Mouse (Mus musculus): ENCODE measurements around the gene Nod1. TPM values are rescaled to one million over a fixed set of nuclear protein-coding genes. Genes with fewer than 3 reads are reported as not detected.
"Not testable (repeated sequence)": the region's sequence is repeated elsewhere in the genome, so short reads cannot be mapped to it uniquely, and the experiment has no call there.

Nod1 gene
- polyA plus RNA-seq, 1 experiment from 2014 or later: 1.8 TPM

DNA sequence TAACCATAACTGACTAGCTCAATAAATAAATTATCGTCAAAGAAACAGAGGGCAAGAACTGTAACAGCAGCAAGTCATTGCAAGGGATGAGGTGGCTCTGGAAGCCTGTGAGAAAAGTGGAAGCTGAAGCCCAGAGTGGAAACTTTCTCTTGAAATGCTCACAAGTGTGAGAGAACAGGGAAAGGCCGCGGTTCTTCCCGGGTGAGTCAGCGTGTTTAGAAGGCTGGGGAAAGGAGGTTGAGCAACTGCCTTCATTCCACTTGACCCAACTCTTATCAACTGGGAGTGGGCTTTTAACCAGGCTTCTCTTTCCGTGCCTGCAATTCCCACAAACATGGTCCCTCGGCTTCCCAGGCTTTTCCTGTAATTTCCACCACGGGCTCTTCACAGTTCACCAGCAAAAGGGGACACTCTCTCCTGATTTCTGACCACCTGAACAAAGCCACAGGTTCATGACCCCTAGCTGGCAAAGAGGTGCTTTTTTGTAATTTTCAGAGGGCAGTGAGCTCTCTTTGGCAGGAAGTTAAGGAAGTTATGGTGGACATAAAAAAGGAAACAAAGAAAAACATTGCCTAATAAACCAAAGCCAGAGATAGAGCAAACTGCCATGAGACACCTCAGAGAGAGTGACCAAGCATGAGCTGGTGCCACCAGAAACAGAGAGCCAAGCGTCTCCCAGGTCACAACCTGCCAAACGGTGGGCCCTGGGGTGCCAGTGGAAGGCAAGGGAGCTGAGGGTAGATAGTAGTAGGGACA, 17.6 kb downstream of the Nod1 start:
- no peaks in the 10 kb centered on the region for H3K4me1 ChIP-seq (replicated peaks; ENCODE audit: control insufficient read depth, insufficient read depth, low read length)
- H3K27me3 ChIP-seq (ENCODE audit: control insufficient read depth, insufficient read depth, low read length): no peaks in the 10 kb centered on the region
- H3K4me3 ChIP-seq (ENCODE audit: low read depth, low read length): no peak overlapping the region
- H3K27ac ChIP-seq (ENCODE audit: low read depth, low read length): no peak overlapping the region
- no peaks in the 10 kb centered on the region for H3K9me3 ChIP-seq (ENCODE audit: control insufficient read depth, low read length)
- ATAC-seq (ENCODE audit: low FRiP score) (no peak), DNase-seq (ENCODE audit: low spot score) (no peak)
- no peak overlapping the region for H3K9ac ChIP-seq (ENCODE audit: low read depth, low read length)
- 90% methylated on average over 10 of the region's 10 CpGs for WGBS
- H3K36me3 ChIP-seq (ENCODE audit: control insufficient read depth, insufficient read depth, low read length): no peaks in the 10 kb centered on the region
- no peak overlapping the region for H3K4me2 ChIP-seq (replicated peaks; ENCODE audit: low read depth, low read length)

DNA sequence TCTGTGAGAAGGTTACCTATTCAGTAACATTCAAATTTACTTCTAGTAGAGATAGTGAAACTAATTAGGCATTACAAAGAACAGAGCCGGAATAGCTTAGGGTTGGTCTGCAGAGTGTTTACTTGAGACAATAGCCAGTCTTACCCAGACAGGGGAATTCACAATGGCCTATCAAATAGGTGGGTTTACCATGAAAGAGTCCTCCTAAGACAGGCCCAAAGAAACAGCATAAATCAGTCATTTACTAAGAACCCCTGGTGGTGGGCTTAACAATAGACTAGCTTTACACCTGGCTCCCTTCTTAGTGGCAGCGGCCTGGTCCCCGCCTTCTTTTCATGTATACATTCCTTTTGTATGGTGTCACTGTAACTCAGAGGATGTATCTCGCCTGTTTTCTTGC, 19.0 kb downstream of the Nod1 start:
- not testable (repeated sequence) for ATAC-seq (ENCODE audit: low FRiP score); H3K4me1 ChIP-seq (replicated peaks; ENCODE audit: control insufficient read depth, insufficient read depth, low read length); DNase-seq (ENCODE audit: low spot score); H3K9me3 ChIP-seq (ENCODE audit: control insufficient read depth, low read length); H3K9ac ChIP-seq (ENCODE audit: low read depth, low read length); H3K4me3 ChIP-seq (ENCODE audit: low read depth, low read length); H3K27ac ChIP-seq (ENCODE audit: low read depth, low read length); H3K27me3 ChIP-seq (ENCODE audit: control insufficient read depth, insufficient read depth, low read length); H3K4me2 ChIP-seq (replicated peaks; ENCODE audit: low read depth, low read length); H3K36me3 ChIP-seq (ENCODE audit: control insufficient read depth, insufficient read depth, low read length)
- WGBS: 81% methylated on average over 4 of the region's 4 CpGs

DNA sequence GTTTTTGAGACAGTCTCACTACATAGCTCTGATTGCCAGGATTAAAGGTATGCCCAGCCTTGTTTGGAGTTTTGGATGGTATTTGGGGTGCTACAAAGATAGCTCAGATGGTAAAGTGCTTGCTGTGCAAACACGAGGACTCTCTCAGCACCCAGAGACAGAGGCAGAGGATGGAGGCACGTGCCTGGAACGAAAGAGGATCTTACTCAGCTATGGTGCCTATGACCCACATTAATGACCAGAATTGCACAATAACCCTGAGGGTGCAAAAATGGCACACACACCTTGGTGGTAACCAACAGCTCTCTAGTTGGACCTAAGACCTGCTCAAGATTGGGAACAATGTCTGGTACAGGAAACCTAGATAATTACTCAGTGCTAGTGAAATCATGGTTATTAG, 19.9 kb downstream of the Nod1 start:
- Histone ChIP-seq H3K27ac (ENCODE audit: low read depth, low read length) (no peak overlapping the region), H3K4me3 (ENCODE audit: low read depth, low read length) (no peak overlapping the region), H3K9me3 (ENCODE audit: control insufficient read depth, low read length) (no peaks in the 10 kb centered on the region), H3K36me3 (ENCODE audit: control insufficient read depth, insufficient read depth, low read length) (no peaks in the 10 kb centered on the region), H3K27me3 (ENCODE audit: control insufficient read depth, insufficient read depth, low read length) (no peaks in the 10 kb centered on the region), H3K9ac (ENCODE audit: low read depth, low read length) (no peak overlapping the region), H3K4me1 (replicated peaks; ENCODE audit: control insufficient read depth, insufficient read depth, low read length) (no peaks in the 10 kb centered on the region), H3K4me2 (replicated peaks; ENCODE audit: low read depth, low read length) (no peak overlapping the region)
- WGBS: 93% methylated on average over 3 of the region's 3 CpGs
- DNase-seq (ENCODE audit: low spot score) (no peak), ATAC-seq (ENCODE audit: low FRiP score) (no peak)

DNA sequence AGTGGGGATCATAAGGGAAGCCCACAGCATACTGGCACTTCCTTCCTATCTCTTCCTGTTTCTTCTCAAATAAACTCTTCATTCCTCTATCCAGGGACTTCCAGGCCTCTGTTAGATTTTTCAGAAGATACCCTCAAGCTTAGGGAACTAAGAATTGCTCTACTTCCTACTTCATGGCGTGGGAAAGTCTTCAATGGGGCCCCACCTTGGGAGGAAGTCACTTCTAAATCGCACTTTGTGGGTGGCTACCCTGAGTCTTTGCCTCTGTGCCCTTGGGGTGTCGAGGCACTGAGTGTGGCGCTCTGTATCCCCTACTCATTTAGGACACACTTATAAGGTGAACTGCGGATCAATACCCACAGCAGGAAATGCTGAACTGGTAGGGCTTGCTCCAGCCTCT, 23.7 kb downstream of the Nod1 start:
- ATAC-seq (ENCODE audit: low FRiP score) (no peak), DNase-seq (ENCODE audit: low spot score) (no peak)
- H3K9me3 ChIP-seq (ENCODE audit: control insufficient read depth, low read length): no peaks in the 10 kb centered on the region
- H3K4me2 ChIP-seq (replicated peaks; ENCODE audit: low read depth, low read length): no peak overlapping the region
- H3K27me3 ChIP-seq (ENCODE audit: control insufficient read depth, insufficient read depth, low read length): peaks cover 3% of the 10 kb centered on the region
- H3K4me3 ChIP-seq (ENCODE audit: low read depth, low read length): no peak overlapping the region
- 89% methylated on average over 5 of the region's 5 CpGs for WGBS
- H3K27ac ChIP-seq (ENCODE audit: low read depth, low read length): no peak overlapping the region
- no peaks in the 10 kb centered on the region for H3K4me1 ChIP-seq (replicated peaks; ENCODE audit: control insufficient read depth, insufficient read depth, low read length)
- H3K9ac ChIP-seq (ENCODE audit: low read depth, low read length): no peak overlapping the region
- H3K36me3 ChIP-seq (ENCODE audit: control insufficient read depth, insufficient read depth, low read length): no peaks in the 10 kb centered on the region

DNA sequence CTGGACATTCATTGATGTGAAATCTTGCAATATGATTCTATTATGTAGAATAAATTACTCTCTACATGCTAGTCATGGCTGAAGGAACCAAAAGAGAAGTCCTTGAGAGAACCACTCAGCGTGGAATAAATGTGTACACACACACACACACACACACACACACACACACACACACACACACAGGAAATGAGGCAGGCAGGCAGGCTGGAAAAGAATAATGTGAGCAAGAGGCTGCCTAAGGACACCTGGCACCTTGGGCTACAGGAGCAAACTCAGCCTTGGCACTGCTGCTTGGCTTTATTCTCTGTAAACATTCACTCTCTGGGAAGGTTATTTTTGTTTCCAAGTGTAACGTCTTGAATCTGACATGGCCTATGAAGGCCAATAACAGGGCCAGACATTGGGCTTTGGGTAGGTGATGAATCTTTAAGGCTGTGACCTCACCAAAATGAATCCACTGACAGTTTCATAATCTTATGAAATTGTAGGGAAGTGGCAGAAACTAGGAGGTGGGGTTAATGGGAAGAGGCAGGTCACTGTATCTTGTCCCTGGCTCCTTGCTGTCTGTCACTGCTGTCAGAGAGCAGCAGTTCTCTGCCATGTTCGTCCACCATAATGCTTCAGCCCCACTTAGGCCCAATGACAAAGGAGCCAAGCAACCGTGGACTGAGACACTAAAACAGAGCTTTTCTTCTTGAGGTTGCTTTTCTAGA, 26.0 kb downstream of the Nod1 start:
- 85% methylated on average over 4 of the region's 4 CpGs for WGBS

DNA sequence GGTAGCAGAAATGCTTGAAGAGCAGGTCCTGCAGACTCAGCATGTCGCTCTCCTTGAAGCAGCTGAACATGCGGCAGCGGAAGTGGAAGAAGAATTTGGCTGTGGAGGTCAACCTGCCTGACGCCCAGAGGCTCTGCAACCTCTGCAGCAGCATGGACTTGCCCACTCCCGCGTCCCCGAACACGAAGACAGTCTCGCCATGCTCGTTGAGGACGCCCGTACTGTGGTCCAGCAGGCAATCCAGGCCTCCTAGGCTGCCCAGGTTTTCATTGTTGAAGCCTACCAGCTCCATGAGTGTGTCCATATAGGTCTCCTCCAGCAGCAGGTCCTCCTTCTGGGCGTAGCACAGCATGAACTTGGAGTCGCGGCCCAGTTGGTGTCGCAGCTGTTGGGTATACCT, 27.9 kb downstream of the Nod1 start:
- Histone ChIP-seq H3K4me1 (replicated peaks; ENCODE audit: control insufficient read depth, insufficient read depth, low read length) (no peaks in the 10 kb centered on the region), H3K36me3 (ENCODE audit: control insufficient read depth, insufficient read depth, low read length) (no peaks in the 10 kb centered on the region), H3K9me3 (ENCODE audit: control insufficient read depth, low read length) (no peaks in the 10 kb centered on the region), H3K4me3 (ENCODE audit: low read depth, low read length) (no peak overlapping the region), H3K9ac (ENCODE audit: low read depth, low read length) (no peak overlapping the region), H3K27ac (ENCODE audit: low read depth, low read length) (no peak overlapping the region), H3K4me2 (replicated peaks; ENCODE audit: low read depth, low read length) (no peak overlapping the region), H3K27me3 (ENCODE audit: control insufficient read depth, insufficient read depth, low read length) (peaks cover 4% of the 10 kb centered on the region)
- WGBS: 77% methylated on average over 16 of the region's 16 CpGs
- ATAC-seq (ENCODE audit: low FRiP score) (no peak), DNase-seq (ENCODE audit: low spot score) (no peak)

More for the DNA sequence above, 26.0 kb downstream of the Nod1 start:
- H3K9me3 ChIP-seq (ENCODE audit: control insufficient read depth, low read length): no peaks in the 10 kb centered on the region
- no peak overlapping the region for H3K4me3 ChIP-seq (ENCODE audit: low read depth, low read length)
- H3K27me3 ChIP-seq (ENCODE audit: control insufficient read depth, insufficient read depth, low read length): peaks cover 4% of the 10 kb centered on the region
- H3K36me3 ChIP-seq (ENCODE audit: control insufficient read depth, insufficient read depth, low read length): no peaks in the 10 kb centered on the region
- no peak overlapping the region for H3K27ac ChIP-seq (ENCODE audit: low read depth, low read length)
- H3K4me2 ChIP-seq (replicated peaks; ENCODE audit: low read depth, low read length): no peak overlapping the region
- no peak overlapping the region for H3K9ac ChIP-seq (ENCODE audit: low read depth, low read length)
- no peaks in the 10 kb centered on the region for H3K4me1 ChIP-seq (replicated peaks; ENCODE audit: control insufficient read depth, insufficient read depth, low read length)
- DNase-seq (ENCODE audit: low spot score): no peak
- ATAC-seq (ENCODE audit: low FRiP score): no peak

DNA sequence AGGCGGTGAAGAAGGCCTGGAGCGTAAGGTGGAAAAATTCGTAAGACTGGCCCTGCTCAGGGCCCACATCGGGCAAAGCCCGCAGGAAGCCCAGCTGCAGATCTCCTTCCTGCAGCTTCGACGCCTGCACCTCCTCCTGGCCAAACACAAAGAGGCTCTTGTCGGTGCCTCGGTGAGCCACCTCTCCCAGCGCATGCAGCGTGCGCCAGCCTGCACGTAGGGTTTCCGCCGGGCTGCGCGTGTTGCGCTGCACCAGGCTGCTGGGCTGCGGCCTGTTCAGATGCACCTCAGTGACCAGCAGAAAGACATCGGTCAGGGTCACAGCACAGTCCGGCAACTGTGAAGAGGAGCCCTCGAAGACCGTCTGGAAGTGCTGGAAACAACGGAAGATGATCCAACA, 28.7 kb downstream of the Nod1 start:
- Histone ChIP-seq H3K4me2 (replicated peaks; ENCODE audit: low read depth, low read length) (no peak overlapping the region), H3K36me3 (ENCODE audit: control insufficient read depth, insufficient read depth, low read length) (no peaks in the 10 kb centered on the region), H3K27me3 (ENCODE audit: control insufficient read depth, insufficient read depth, low read length) (peaks cover 4% of the 10 kb centered on the region), H3K4me3 (ENCODE audit: low read depth, low read length) (no peak overlapping the region), H3K4me1 (replicated peaks; ENCODE audit: control insufficient read depth, insufficient read depth, low read length) (no peaks in the 10 kb centered on the region), H3K27ac (ENCODE audit: low read depth, low read length) (no peak overlapping the region), H3K9ac (ENCODE audit: low read depth, low read length) (no peak overlapping the region), H3K9me3 (ENCODE audit: control insufficient read depth, low read length) (no peaks in the 10 kb centered on the region)
- no peak for ATAC-seq (ENCODE audit: low FRiP score)
- peak; percentile 4 for DNase-seq (ENCODE audit: low spot score)
- 42% methylated on average over 24 of the region's 24 CpGs for WGBS

DNA sequence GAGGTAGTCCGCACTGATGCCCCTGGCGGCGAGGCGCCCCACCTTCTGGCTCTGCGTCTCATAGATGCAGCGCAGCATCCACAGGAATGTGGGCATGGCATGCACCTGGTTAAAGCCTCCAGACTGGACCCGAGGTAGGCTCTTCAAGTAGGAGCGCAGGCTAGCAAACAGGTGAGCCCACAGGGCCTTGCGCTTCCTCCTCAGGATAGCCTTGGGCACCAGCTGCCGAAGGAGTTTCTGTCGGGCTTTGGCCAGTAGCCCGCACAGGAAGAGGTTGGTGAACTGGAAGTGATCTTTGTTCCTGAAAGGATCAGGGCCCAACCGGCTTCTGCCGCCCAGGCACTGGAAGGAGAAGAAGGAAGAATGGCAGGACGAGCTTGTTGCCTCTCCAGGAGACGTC, 29.1 kb downstream of the Nod1 start:
- Histone ChIP-seq H3K4me1 (replicated peaks; ENCODE audit: control insufficient read depth, insufficient read depth, low read length) (no peaks in the 10 kb centered on the region), H3K4me3 (ENCODE audit: low read depth, low read length) (no peak overlapping the region), H3K27ac (ENCODE audit: low read depth, low read length) (no peak overlapping the region), H3K36me3 (ENCODE audit: control insufficient read depth, insufficient read depth, low read length) (no peaks in the 10 kb centered on the region), H3K9me3 (ENCODE audit: control insufficient read depth, low read length) (no peaks in the 10 kb centered on the region), H3K9ac (ENCODE audit: low read depth, low read length) (no peak overlapping the region), H3K27me3 (ENCODE audit: control insufficient read depth, insufficient read depth, low read length) (peaks cover 4% of the 10 kb centered on the region), H3K4me2 (replicated peaks; ENCODE audit: low read depth, low read length) (no peak overlapping the region)
- peak; percentile 3 for DNase-seq (ENCODE audit: low spot score)
- no peak for ATAC-seq (ENCODE audit: low FRiP score)
- WGBS: 77% methylated on average over 16 of the region's 16 CpGs

DNA sequence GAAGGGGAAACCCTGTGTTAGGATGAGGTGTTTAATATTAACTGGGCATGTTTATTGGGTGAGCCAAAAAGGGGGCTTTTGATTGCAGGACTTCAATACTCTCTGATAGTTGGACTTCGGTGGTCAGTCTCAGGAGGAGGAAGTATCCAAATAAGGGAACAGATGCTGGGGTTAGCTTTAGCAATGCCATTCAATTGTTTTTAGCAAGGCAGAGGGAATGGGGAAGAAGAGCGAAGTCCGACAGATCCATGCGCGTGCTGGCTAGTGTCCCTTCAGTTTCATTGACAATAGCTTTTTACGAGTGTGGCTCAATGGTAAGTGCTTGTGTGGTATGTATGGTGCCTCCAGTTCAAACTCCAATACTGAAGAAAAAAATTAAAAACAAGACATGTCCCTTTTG, 31.3 kb downstream of the Nod1 start:
- ATAC-seq (ENCODE audit: low FRiP score) (no peak), DNase-seq (ENCODE audit: low spot score) (no peak)
- WGBS: 91% methylated on average over 6 of the region's 6 CpGs
- no peaks in the 10 kb centered on the region for H3K4me1 ChIP-seq (replicated peaks; ENCODE audit: control insufficient read depth, insufficient read depth, low read length)
- H3K27ac ChIP-seq (ENCODE audit: low read depth, low read length): no peak overlapping the region
- H3K9ac ChIP-seq (ENCODE audit: low read depth, low read length): no peak overlapping the region
- no peak overlapping the region for H3K4me2 ChIP-seq (replicated peaks; ENCODE audit: low read depth, low read length)
- H3K27me3 ChIP-seq (ENCODE audit: control insufficient read depth, insufficient read depth, low read length): peaks cover 4% of the 10 kb centered on the region
- H3K4me3 ChIP-seq (ENCODE audit: low read depth, low read length): no peak overlapping the region
- no peaks in the 10 kb centered on the region for H3K36me3 ChIP-seq (ENCODE audit: control insufficient read depth, insufficient read depth, low read length)
- H3K9me3 ChIP-seq (ENCODE audit: control insufficient read depth, low read length): no peaks in the 10 kb centered on the region
